Mouse (Mus musculus) lung, adult 2 months (tissue): ENCODE data around the gene Gm20388.

Source experiments
- CTCF ChIP-seq: fragments of 200-500 bp; IDR thresholded peaks from 2 replicates; pipeline ENCODE4 v1.5.1; 2011; ENCODE audit warnings: mild to moderate bottlenecking, low read length, control low read depth; ENCODE audit not compliant: insufficient read depth
- POLR2A ChIP-seq: fragments of 200-500 bp; IDR thresholded peaks from 2 replicates; pipeline ENCODE4 v1.6.1; 2011; ENCODE audit warnings: low read depth, mild to moderate bottlenecking, control low read depth, low read length, borderline replicate concordance; ENCODE audit errors: extremely low read depth

- TF ChIP-seq CTCF (no peak), POLR2A (no peak)
Observed at GRCm38 (mm10) chr8:123064809-123065213, 3154.2 kb downstream of the Gm20388 start.
